Mouse (Mus musculus) cerebellum, adult 9-10 months (tissue): ENCODE data around the gene Gpr34.
A peak's percentile ranks its signal among the peaks of the same experiment; 100 is the strongest.

Experiments used
- DNase-seq: peaks from one replicate; pipeline ENCODE4 v3.0.0; 2022

The Gpr34 gene

GRCm38 (mm10) chrX:13631599-13632283 lies at the start of gene Gpr34:
Gene Gpr34 (plus strand): TSS chrX:13632089.
- no peak for DNase-seq

GRCm38 (mm10) chrX:13599373-13599772 lies 32.5 kb upstream of the Gpr34 start:
- no peak for DNase-seq

GRCm38 (mm10) chrX:13599966-13600365 lies 31.9 kb upstream of the Gpr34 start:
- DNase-seq: no peak

- DNase-seq: no peak
Observed at GRCm38 (mm10) chrX:13606741-13607140, 25.1 kb upstream of the Gpr34 start.

- DNase-seq: no peak
Observed at GRCm38 (mm10) chrX:13607752-13608151, 24.1 kb upstream of the Gpr34 start.

- DNase-seq: no peak
Observed at GRCm38 (mm10) chrX:13611114-13611513, 20.8 kb upstream of the Gpr34 start.

- DNase-seq: no peak
Observed at GRCm38 (mm10) chrX:13612115-13612514, 19.8 kb upstream of the Gpr34 start.

GRCm38 (mm10) chrX:13616726-13617125 lies 15.2 kb upstream of the Gpr34 start:
- DNase-seq: no peak

GRCm38 (mm10) chrX:13617294-13617693 lies 14.6 kb upstream of the Gpr34 start:
- no peak for DNase-seq

GRCm38 (mm10) chrX:13618476-13618875 lies 13.4 kb upstream of the Gpr34 start:
- no peak for DNase-seq

GRCm38 (mm10) chrX:13621473-13621872 lies 10.4 kb upstream of the Gpr34 start:
- no peak for DNase-seq

- DNase-seq: no peak
Observed at GRCm38 (mm10) chrX:13622654-13623053, 9.2 kb upstream of the Gpr34 start.

- no peak for DNase-seq
Observed at GRCm38 (mm10) chrX:13636398-13636797, 4.5 kb downstream of the Gpr34 start.

- DNase-seq: no peak
Observed at GRCm38 (mm10) chrX:13638894-13639293, 7.0 kb downstream of the Gpr34 start.

GRCm38 (mm10) chrX:13651889-13652288 lies 20.0 kb downstream of the Gpr34 start:
- DNase-seq: no peak

- DNase-seq: no peak
Observed at GRCm38 (mm10) chrX:13652291-13652690, 20.4 kb downstream of the Gpr34 start.

- DNase-seq: no peak
Observed at GRCm38 (mm10) chrX:13655005-13655421, 23.1 kb downstream of the Gpr34 start.

- DNase-seq: no peak
Observed at GRCm38 (mm10) chrX:13655906-13656305, 24.0 kb downstream of the Gpr34 start.

GRCm38 (mm10) chrX:13656721-13657120 lies 24.8 kb downstream of the Gpr34 start:
- peak; percentile 62 for DNase-seq

GRCm38 (mm10) chrX:13658616-13659140 lies 26.8 kb downstream of the Gpr34 start:
- no peak for DNase-seq

GRCm38 (mm10) chrX:13659201-13659890 lies 27.5 kb downstream of the Gpr34 start:
- DNase-seq: no peak

- no peak for DNase-seq
Observed at GRCm38 (mm10) chrX:13661063-13661462, 29.2 kb downstream of the Gpr34 start, which contains the start of gene Gpr82. Gene Gpr82 (plus strand): TSS chrX:13661363.

- DNase-seq: no peak
Observed at GRCm38 (mm10) chrX:13668867-13669266, 37.0 kb downstream of the Gpr34 start.

- no peak for DNase-seq
Observed at GRCm38 (mm10) chrX:13670342-13670741, 38.5 kb downstream of the Gpr34 start.
